Mouse (Mus musculus) neural tube, embryonic 14.5 days (tissue): ENCODE data around the gene Gtdc1. TPM values are rescaled to one million over a fixed set of nuclear protein-coding genes. Genes with fewer than 3 reads are reported as not detected.

Experiments used
- ATAC-seq: fragments of 200-750 bp; cut with Nextera tagmentation; 2 replicates; pipeline ENCODE4 v1.8.0; 2017; ENCODE audit warnings: low read depth, mild to moderate bottlenecking, moderate TSS enrichment, moderate library complexity
- H3K27ac ChIP-seq: fragments of 300-500 bp; sonication (generic); 2 replicates; pipeline ENCODE4 v1.5.1; 2014; ENCODE audit warnings: low read depth, mild to moderate bottlenecking, control low read depth, low read length, moderate library complexity, mixed read lengths
- H3K27me3 ChIP-seq: fragments of 300-500 bp; sonication (generic); 2 replicates; pipeline ENCODE4 v1.6.1; 2014; ENCODE audit warnings: low read length; ENCODE audit not compliant: control insufficient read depth, insufficient read depth
- H3K36me3 ChIP-seq: fragments of 300-500 bp; sonication (generic); 2 replicates; pipeline ENCODE4 v1.6.1; 2014; ENCODE audit warnings: low read length, mixed read lengths; ENCODE audit not compliant: control insufficient read depth, insufficient read depth
- H3K4me1 ChIP-seq: fragments of 300-500 bp; sonication (generic); 2 replicates; pipeline ENCODE4 v1.6.1; 2014; ENCODE audit warnings: low read length; ENCODE audit not compliant: control insufficient read depth, insufficient read depth
- H3K4me2 ChIP-seq: fragments of 300-500 bp; sonication (generic); 2 replicates; pipeline ENCODE4 v1.6.1; 2014; ENCODE audit warnings: mild to moderate bottlenecking, low read depth, low read length, control low read depth
- H3K4me3 ChIP-seq: fragments of 300-500 bp; sonication (generic); 2 replicates; pipeline ENCODE4 v1.5.1; 2014; ENCODE audit warnings: low read depth, low read length, control low read depth, mixed read lengths
- H3K9ac ChIP-seq: fragments of 300-500 bp; sonication (generic); replicated peaks from 2 replicates; pipeline ENCODE4 v1.6.1; 2014; ENCODE audit warnings: low read depth, mild to moderate bottlenecking, control low read depth, low read length, mixed read lengths
- H3K9me3 ChIP-seq: fragments of 300-500 bp; sonication (generic); 2 replicates; pipeline ENCODE4 v1.6.1; 2016; ENCODE audit warnings: low read length; ENCODE audit not compliant: control insufficient read depth
- WGBS: fragments of 180-500 bp; shearing (Covaris S2); extraction: QIAGEN DNeasy Blood & Tissue Kit; methylation state at CpG from one replicate; pipeline ENCODE4 v1.1.7; 2014; 5-methylcytosine and 5-hydroxymethylcytosine counted together
- polyA plus RNA-seq: library from polyadenylated mRNA; unstranded; fragments of >200 nt; fragmentation: Nextera tagmentation; extraction: Ambion mirVana; gene quantifications from 2 replicates; pipeline ENCODE4 v1.2.1, GENCODE M21; 2014

Gtdc1 gene
- polyA plus RNA-seq, 1 experiment from 2014 or later, result 28.4 TPM

DNA sequence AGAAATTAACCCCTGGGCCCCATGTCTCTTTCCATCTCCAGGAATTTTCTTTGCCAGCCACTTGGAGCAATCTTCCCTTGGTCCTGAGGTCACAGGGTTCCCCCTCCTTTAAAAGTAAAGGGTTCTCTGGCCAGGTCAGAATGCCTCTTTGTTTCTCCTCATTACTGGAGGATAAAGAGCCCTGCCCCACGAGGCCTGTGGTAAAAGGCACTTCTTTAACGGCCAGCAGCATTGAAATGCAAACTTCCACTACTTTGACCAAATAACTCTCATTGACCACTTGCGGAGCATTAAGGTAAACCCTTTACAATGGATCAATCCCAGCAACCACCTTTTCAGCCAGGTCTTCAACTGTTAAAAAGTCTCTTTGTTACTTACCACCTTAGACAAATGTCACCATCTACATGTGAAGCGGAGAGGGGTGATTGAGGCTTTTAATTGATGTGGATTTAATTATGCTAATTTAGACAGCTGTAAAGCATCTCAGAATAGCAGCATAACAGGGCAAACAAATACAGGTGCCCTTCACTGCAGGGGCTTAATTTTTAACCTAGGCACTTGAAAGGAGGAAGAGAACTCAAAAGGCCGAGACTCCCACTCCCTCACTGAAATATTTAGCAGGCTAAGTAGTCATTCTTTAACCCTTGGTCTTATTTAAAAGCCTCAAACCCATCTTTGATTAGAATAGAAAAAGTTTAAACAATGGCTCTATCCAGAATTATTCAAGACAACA lies 402.1 kb downstream of the Gtdc1 start:
- no peak overlapping the region for H3K27ac ChIP-seq
- H3K4me1 ChIP-seq, result no peaks in the 10 kb centered on the region
- WGBS, result 18% methylated on average over 5 of the region's 5 CpGs
- no peaks in the 10 kb centered on the region for H3K27me3 ChIP-seq
- no peak for ATAC-seq
- no peaks in the 10 kb centered on the region for H3K36me3 ChIP-seq
- H3K9me3 ChIP-seq, result no peaks in the 10 kb centered on the region; the same call in 1 of the 2 replicates
- H3K9ac ChIP-seq, result no peak overlapping the region
- no peak overlapping the region for H3K4me2 ChIP-seq
- no peak overlapping the region for H3K4me3 ChIP-seq

DNA sequence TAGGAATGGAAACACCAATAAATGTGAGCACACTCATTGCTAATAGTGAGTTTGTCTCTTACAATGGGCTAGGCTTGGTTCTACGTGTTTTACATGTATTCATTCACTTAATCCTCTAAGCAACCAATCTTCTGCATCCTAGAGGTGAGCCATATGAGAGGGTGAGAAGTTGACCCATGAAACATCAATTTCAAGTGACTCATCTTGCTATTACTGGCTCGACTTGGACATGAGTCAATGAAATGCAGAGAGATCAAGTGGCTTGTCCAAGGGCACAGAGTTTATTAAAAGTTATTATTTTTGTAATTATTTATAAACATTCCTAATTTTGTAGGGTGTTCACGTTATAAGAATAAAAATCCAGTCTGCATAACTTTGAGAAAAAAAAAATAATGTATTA lies 408.2 kb downstream of the Gtdc1 start:
- Histone ChIP-seq H3K27me3 (no peaks in the 10 kb centered on the region), H3K9me3 (no peaks in the 10 kb centered on the region), H3K4me2 (no peak overlapping the region), H3K9ac (no peak overlapping the region), H3K27ac (no peak overlapping the region), H3K4me3 (no peak overlapping the region), H3K36me3 (no peaks in the 10 kb centered on the region), H3K4me1 (no peaks in the 10 kb centered on the region)
- no peak for ATAC-seq
- WGBS, result 91% methylated on average over 3 of the region's 3 CpGs

DNA sequence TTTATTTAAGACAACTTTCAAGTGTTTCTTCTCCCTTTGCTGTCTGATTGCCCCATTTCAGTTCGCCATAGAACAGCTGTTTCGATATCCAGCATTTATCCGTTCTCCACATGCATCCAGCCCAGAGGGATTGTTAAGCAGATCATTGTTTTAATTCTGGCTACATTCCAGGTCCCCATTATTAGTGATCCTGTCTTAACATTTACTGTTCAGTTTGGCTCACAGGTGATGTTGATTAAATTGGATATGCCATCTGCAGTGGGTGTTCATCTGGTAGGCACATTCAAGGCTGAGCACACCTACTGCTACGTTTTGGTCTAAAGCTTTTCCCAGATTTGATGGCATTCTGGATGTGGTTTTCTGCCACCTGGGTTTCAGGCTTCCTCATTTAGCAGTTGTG lies 409.4 kb downstream of the Gtdc1 start:
- Histone ChIP-seq H3K27ac (no peak overlapping the region), H3K4me2 (no peak overlapping the region), H3K9ac (no peak overlapping the region), H3K9me3 (no peaks in the 10 kb centered on the region), H3K4me3 (no peak overlapping the region), H3K27me3 (no peaks in the 10 kb centered on the region), H3K4me1 (no peaks in the 10 kb centered on the region), H3K36me3 (no peaks in the 10 kb centered on the region)
- WGBS, result 54% methylated on average over 4 of the region's 4 CpGs
- ATAC-seq, result peak; percentile 66; the same call in 1 of the 2 replicates

Other genes with a start within 250 kb of the Gtdc1 start
- 53.8 and 57.6 TPM in 2 replicates for gene Zeb2, start 189.7 kb upstream of the Gtdc1 start, polyA plus RNA-seq